Mouse (Mus musculus) ES-Bruce4 (cell line): ENCODE measurements at regions not wholly inside any gene's neighbourhood (a gene's known extent, or its start where the extent isn't known, plus 50 kb on each side); places are given as distances from the start of the nearest gene placed in this dataset.

Experiments
- H3K27ac ChIP-seq: 2 replicates; pipeline ENCODE4 v1.5.1; 2012; ENCODE audit warnings: low read length, inconsistent platforms; ENCODE audit not compliant: insufficient read depth
- H3K27me3 ChIP-seq: 2 replicates; pipeline ENCODE4 v1.6.1; 2012; ENCODE audit warnings: mild to moderate bottlenecking, low read length, inconsistent platforms; ENCODE audit not compliant: control insufficient read depth, poor library complexity, insufficient read depth, severe bottlenecking
- H3K36me3 ChIP-seq: 2 replicates; pipeline ENCODE4 v1.6.1; 2012; ENCODE audit warnings: inconsistent platforms, mild to moderate bottlenecking, low read length, moderate library complexity; ENCODE audit not compliant: control insufficient read depth, poor library complexity, insufficient read depth, severe bottlenecking
- H3K4me1 ChIP-seq: one replicate; pipeline ENCODE4 v1.8.1; 2011; ENCODE audit warnings: low read length; ENCODE audit not compliant: control insufficient read depth, insufficient read depth
- H3K4me3 ChIP-seq: 2 replicates; pipeline ENCODE4 v1.5.1; 2011; ENCODE audit warnings: low read depth, mild to moderate bottlenecking, low read length
- H3K9ac ChIP-seq: 2 replicates; pipeline ENCODE4 v1.6.1; 2012; ENCODE audit warnings: low read depth, mild to moderate bottlenecking, inconsistent platforms; ENCODE audit not compliant: poor library complexity, severe bottlenecking
- H3K9me3 ChIP-seq: replicated peaks from 2 replicates; pipeline ENCODE4 v1.6.1; 2012; ENCODE audit warnings: mild to moderate bottlenecking, low read length, inconsistent platforms; ENCODE audit not compliant: control insufficient read depth, poor library complexity, insufficient read depth, severe bottlenecking
- CTCF ChIP-seq: IDR thresholded peaks from one replicate; pipeline ENCODE4 v1.8.1; 2011; ENCODE audit warnings: low read depth, low read length
- EP300 ChIP-seq: IDR thresholded peaks from 2 replicates; pipeline ENCODE4 v1.6.1; 2011; ENCODE audit warnings: low read depth, low read length; ENCODE audit not compliant: insufficient read depth
- POLR2A ChIP-seq: IDR thresholded peaks from one replicate; pipeline ENCODE4 v1.8.1; 2011; ENCODE audit warnings: low read length; ENCODE audit not compliant: insufficient read depth

GRCm38 (mm10) chr2:108110140-108110539 is 819.7 kb downstream of the Kcna4 start:
- no peaks in the 10 kb centered on the region for H3K9me3 ChIP-seq
- no peak overlapping the region for H3K4me3 ChIP-seq
- TF ChIP-seq POLR2A: no peak
- TF ChIP-seq EP300: no peak
- no peak for TF ChIP-seq CTCF
- H3K36me3 ChIP-seq: no peaks in the 10 kb centered on the region
- no peak overlapping the region for H3K9ac ChIP-seq
- no peaks in the 10 kb centered on the region for H3K4me1 ChIP-seq
- no peaks in the 10 kb centered on the region for H3K27me3 ChIP-seq
- H3K27ac ChIP-seq: no peak overlapping the region

- Histone ChIP-seq H3K27ac (no peak overlapping the region), H3K4me3 (no peak overlapping the region), H3K9ac (no peak overlapping the region), H3K9me3 (no peaks in the 10 kb centered on the region), H3K27me3 (no peaks in the 10 kb centered on the region), H3K36me3 (no peaks in the 10 kb centered on the region), H3K4me1 (no peaks in the 10 kb centered on the region)
- TF ChIP-seq CTCF (no peak), EP300 (no peak), POLR2A (no peak)
These were observed 855.3 kb downstream of the Kcna4 start for GRCm38 (mm10) chr2:108145694-108146093.

DNA sequence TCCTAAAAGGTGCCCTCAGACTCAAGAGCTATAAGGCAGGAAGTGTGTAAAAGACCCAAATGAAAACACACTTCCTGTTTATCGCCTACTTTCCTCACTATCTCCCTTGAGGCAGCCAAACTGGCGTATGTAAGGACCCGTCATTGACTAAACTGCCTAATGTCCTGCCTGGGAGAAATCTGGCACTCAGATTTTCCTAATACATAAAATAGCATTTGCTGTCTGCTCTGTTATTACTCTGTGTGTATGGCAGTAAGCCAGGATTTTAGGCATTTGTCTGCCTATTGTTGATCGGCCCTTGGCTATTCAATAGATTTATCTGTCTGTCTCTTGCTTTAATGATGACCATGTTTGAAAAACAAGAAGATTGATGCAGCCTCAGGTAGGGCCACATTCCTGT is 857.8 kb downstream of the Kcna4 start:
- no peaks in the 10 kb centered on the region for H3K27me3 ChIP-seq
- no peaks in the 10 kb centered on the region for H3K36me3 ChIP-seq
- H3K4me1 ChIP-seq: no peaks in the 10 kb centered on the region
- no peak overlapping the region for H3K4me3 ChIP-seq
- no peaks in the 10 kb centered on the region for H3K9me3 ChIP-seq
- H3K27ac ChIP-seq: no peak overlapping the region
- TF ChIP-seq EP300 (no peak), POLR2A (no peak), CTCF (no peak)
- no peak overlapping the region for H3K9ac ChIP-seq

DNA sequence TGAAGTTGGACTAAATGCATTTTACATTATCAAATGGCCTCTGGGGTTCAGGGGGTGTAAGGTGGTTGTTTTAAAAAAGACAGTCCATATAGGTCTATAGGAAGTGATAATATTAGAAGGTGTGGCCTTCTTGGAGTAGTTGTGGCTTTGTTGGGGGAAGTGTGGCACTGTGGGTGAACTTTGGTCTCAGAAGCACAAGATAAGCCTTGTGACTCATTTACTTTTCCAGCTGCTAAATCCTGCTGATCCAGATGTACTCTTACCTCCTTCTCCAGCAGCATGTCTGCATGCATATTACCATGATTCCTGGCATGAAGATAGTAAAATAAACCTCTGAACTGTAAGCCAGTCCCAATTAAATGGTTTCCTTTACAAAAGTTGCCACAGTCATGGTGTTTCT is 865.8 kb downstream of the Kcna4 start:
- H3K36me3 ChIP-seq: no peaks in the 10 kb centered on the region
- H3K9me3 ChIP-seq: no peaks in the 10 kb centered on the region
- TF ChIP-seq CTCF: no peak
- no peak overlapping the region for H3K4me3 ChIP-seq
- H3K27ac ChIP-seq: no peak overlapping the region
- no peaks in the 10 kb centered on the region for H3K4me1 ChIP-seq
- no peaks in the 10 kb centered on the region for H3K27me3 ChIP-seq
- no peak overlapping the region for H3K9ac ChIP-seq

GRCm38 (mm10) chr2:108157731-108158130 is 867.3 kb downstream of the Kcna4 start:
- no peaks in the 10 kb centered on the region for H3K36me3 ChIP-seq
- H3K4me3 ChIP-seq: no peak overlapping the region
- no peak for TF ChIP-seq POLR2A
- TF ChIP-seq CTCF: no peak
- TF ChIP-seq EP300: no peak
- H3K4me1 ChIP-seq: no peaks in the 10 kb centered on the region
- H3K27ac ChIP-seq: no peak overlapping the region
- no peaks in the 10 kb centered on the region for H3K9me3 ChIP-seq
- H3K27me3 ChIP-seq: no peaks in the 10 kb centered on the region
- no peak overlapping the region for H3K9ac ChIP-seq

DNA sequence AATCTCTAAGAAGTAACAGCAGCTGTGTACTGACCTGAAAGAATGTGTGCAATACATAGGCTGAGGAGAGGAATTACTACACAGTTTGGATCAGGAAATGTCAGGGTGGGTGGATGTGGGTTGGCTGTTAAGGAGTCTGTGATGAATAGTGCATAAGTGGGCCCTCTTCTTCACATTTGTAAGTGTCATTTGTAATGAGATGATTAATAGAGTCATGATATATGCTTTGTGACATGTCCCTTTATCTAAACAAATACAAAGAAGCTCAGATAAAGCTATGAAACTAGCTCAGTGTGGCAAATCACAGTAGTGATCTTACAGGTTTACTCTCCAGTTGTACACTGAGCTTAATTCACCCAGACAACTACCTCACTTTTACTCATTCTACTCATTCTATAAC is 867.9 kb downstream of the Kcna4 start:
- Histone ChIP-seq H3K4me3 (no peak overlapping the region), H3K9ac (no peak overlapping the region), H3K36me3 (no peaks in the 10 kb centered on the region), H3K9me3 (no peaks in the 10 kb centered on the region), H3K27me3 (no peaks in the 10 kb centered on the region), H3K27ac (no peak overlapping the region), H3K4me1 (no peaks in the 10 kb centered on the region)
- TF ChIP-seq POLR2A (no peak), EP300 (no peak), CTCF (no peak)

DNA sequence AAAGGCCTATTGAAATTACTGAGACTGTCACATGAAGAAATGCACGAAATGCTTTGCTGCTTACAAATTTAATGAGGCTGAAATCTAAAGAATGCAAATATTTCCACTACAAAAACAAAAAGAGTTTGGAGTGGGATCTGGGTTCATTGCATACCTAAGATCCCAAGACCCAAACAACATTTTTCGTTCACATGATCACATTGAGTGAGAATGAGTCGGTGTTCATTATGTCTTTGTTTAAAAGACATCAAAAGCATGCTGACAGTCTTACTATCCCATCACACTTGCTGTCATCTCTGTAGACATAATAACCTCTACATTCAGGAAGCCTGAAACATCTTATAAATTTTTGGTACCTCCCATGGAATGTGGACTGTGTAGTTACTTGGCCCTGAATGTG is 870.4 kb downstream of the Kcna4 start:
- no peaks in the 10 kb centered on the region for H3K27me3 ChIP-seq
- TF ChIP-seq EP300 (no peak), CTCF (no peak), POLR2A (no peak)
- no peak overlapping the region for H3K9ac ChIP-seq
- no peaks in the 10 kb centered on the region for H3K4me1 ChIP-seq
- no peaks in the 10 kb centered on the region for H3K36me3 ChIP-seq
- H3K27ac ChIP-seq: no peak overlapping the region
- H3K4me3 ChIP-seq: no peak overlapping the region
- no peaks in the 10 kb centered on the region for H3K9me3 ChIP-seq
